Mouse (Mus musculus) cerebellum, adult 18-20 months (tissue): ENCODE measurements around the gene P2ry2.

Experiments
- DNase-seq, 2 experiments: peaks; one replicate each; pipeline ENCODE4 v3.0.0; 2021

Gene P2ry2

DNA sequence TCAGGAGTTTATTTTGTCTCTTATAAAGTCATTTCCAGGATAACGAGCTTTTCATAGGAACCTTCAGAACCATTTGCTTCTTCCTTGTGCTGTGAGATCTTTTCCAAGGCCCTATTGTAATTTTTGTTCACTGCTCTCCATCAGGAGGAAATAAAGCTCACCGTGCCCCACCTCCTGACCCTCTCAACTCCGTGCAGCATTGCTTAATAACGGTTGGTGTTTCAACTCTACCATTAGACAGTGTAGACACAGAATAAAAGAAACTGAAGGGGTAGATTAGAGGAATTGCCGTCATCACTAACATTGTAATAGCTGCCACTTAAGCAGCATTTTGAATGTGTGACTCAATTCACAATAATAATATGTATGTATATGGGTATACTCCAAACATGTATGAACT is 14.2 kb upstream of the P2ry2 start:
- no peak for DNase-seq

DNA sequence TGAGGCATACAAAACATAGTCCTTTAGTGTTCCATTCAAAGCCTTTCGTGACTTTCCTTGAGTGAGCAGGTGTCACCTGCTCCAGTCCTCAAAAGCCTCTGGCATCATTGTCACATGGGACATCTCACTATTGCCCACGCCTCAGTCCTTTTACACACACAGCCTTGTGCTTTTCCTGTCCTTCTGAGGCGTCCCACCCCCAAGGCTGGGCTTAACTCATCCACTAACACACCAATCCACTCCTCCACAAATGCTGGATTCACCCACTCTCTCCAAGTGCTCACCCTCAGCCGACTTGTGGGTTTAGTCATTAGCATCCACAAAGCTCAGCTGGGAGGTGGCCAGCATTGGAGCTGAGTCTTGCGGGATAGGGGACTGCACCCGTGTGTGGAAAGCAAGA is 4.8 kb upstream of the P2ry2 start:
- no peak for DNase-seq

DNA sequence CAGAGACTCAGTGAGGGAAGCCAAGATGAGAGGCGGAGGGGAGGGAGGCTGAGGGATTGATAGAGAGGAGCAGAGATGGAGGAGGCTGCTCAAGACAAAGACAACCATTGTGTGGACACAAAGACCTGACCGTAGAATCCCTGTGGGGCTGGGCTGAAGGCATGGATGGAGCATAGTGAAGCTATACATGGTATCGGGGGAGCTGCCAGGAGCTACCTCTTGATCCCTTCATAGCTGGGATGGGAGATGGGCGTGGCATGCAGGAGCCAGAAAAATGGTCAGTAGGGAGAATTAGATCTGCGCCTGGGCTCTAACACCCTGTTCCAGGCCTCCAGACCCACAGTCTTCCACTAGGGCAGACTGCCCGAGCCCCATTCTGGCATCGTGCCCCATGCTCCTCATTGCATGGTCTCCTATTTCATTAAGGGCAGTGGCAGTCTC is 4.4 kb upstream of the P2ry2 start:
- DNase-seq, result no peak

DNA sequence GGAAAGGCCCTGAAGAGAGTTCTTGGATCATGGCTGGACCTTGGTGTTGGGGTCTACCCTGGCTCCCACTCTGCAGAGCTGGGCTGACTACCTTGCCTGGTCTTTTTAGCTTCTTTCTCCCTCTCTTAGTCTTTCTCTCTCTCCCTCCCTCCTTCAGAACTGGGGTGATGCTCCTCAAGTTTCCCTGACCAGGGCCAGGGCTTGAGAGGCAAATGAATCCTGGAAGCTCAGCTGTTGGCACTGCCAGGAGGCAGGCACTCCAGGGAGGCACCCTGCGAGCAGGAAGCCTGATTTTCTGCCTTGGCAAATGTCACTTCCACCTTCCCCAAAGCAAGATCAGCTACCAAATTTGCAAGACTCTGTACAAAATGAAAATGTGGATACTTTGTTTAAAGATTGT is 2.3 kb upstream of the P2ry2 start:
- no peak for DNase-seq

DNA sequence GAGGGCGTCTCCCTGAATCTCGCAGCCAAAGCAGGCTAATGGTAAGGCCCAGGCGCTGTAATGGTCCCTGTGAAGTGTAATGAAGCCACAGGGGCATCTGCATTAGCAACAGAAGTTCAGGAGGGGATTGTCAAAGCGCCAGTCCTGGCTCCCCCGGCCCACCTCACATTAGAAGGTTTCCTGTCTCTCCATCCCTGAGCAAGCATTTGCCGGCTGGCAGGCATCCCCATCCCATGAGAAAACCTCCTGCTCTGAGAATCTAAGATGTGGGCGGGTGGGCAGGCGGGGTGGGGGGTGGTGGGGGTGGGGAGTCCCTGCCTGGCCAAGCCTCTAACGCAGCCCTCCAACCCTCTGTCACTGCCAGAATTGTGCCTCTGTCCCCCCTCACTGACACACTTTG is 1.4 kb upstream of the P2ry2 start:
- DNase-seq, result no peak

DNA sequence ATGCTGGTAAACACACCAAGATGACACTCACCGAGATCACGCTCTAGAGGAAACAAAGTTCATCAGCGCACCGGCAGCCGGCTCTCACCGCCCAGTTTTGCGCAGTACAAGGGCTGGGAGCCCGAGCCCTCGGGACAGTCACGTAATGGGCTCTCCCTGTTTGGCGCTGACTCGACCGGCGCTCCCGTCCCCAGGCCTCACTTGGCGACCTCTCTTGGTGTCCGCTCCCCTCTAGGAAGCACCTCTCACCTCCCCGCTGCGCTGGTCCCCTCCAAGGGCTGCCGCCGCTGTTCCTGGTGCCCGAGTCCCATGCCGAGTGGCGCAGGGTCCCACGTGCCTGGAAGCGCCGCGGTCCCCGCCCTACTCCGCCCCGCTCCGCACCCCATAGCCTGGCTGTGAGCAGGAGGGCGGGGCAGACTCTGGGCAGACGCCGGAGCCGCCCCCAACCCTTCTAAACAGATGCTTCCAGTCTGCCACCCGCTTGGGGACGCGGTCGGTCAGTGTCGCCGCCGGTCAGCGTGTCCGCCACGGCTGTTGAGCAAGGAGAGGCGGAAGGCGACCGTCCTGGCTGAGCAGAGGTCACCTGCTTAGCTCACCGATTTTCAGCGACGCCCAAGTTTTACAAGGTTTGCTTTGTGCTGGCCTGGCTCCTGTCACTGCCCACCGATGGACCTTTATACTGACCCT is 842 bp downstream of the P2ry2 start:
- DNase-seq, result peak in 1 of 2 experiments; percentile 10

DNA sequence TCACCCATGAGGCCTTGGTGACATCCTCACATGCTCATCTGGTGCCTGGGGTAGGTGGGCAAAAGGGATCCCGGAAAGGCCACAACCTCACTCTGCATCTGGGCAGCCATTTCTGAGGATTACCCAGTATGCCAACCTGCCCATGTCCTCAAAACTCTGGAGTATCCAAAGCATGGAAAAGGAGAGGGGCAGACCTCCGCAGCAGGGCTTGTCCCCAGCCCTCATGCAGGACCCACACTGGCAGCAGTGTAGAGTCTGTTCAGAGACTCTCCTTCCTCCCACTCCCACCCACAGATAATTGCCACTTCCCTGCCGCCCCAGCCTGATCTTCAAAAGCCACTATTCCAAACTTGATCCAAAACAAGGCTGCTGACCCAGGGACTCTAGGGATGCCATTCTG is 1.9 kb downstream of the P2ry2 start:
- no peak for DNase-seq

DNA sequence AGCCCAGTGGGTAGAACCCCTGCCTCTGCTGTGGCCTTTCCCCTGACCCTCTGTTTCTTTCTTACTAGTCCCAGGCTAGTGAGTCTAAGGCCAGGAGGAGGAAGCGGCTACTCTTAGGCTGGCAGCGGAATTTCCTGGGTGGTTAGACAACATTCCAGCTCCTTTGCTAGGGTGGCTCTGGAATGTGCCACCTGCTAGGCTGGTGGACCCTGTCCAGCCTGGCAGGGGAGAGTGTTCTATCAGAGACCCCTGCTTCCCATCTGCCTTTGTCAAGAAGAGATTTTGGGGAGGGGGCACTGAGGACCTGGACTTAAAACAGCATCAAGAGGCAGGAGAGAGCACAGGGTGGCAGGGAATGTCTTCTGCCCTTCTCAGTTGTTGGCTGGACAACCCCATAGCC is 6.5 kb downstream of the P2ry2 start:
- DNase-seq, result no peak

DNA sequence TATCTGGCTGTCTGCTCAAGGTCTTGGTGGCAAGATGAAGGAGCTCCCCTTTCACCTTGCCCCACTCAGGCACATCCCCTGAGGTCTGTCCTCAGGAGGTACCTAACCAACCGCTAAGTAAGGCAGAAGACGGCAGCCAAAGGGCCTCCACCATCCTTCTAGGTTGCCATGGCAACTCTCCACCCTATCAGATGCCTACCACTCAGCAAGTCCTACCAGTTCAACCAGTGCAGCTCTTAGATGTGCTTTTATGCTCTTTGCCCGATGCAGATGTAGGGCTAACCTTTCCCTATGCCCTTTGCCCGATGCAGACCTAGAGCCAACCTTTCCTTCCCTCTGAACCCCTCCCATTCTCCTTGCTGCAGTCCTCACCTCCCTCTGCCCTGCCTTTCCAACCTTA is 7.5 kb downstream of the P2ry2 start:
- no peak for DNase-seq

DNA sequence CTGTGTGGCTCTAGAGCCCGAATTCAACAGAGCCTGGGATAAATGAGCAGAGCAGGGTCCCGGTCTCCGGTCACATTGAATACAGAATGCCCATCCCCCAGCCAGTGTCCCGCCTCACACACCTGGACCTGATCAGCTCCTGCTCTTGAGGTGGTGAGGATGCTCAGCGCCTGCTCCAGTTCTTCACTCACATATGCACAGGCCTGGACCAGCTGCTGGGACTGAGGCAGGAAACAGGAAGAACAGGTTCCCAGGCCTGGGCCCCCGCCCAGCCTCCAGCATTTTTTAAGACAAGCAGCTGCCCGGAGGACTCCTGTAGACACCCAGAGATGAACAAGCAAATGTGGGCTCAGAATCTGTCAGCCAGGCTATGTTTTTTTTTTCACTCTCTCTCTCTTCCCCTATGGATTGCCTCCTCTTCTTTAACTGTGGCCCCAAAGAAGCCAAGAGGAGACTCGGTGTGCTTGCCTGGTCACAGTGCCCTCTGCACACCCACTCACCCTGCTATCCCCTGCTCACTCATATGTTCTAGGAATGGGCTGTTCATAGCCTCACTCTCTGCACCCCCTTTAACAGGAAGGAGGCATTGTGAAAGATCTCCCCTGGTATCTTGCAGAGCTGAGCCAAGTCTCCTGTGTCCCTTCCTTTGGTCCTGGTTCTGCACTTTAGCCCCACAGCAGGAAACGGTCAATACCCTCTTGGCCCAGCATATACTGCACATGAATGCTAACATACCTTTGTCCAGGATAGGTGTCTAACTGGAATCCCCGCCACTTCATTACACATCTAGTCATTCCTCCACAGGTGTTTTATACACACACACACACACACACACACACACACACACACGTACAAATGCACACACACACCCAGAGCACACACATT is 9.0 kb downstream of the P2ry2 start:
- no peak for DNase-seq

DNA sequence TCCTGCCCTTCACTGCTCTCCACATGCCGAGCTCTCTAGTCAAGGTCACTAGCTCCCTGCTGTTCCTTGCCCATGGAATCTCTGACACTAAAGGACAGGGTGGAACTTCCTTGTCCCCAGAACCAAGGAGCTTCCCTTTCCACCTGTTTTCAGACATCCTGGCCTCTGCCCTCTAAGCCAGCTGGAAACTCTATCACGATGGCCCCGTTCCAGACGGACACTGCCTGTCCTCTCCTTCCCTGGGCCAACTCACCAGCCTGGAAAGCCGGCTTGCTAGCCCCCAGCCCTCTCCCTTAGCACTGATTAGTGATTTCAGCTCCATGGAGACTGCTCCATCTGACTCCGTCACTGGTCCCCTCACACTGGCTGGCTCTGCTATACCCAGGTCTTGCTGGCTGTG is 10.4 kb downstream of the P2ry2 start:
- DNase-seq, result no peak

DNA sequence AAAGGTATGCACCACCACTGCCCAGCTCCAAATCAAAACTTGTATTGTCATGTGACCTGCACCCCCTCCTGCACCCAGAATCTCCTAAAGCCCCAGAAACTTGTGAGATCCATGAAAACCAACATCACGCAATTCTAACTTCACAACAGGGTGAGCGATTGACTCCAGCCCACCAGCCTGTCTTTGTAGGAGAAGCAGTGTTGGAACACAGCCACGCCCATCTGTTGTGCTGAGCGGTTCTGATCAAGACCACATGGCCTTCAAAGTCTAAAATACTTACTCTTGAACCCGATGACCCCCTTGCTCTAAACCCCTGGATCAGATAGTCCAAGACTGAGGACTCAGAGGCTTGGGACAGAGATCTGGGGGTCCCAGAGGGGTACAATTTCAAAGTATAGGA is 13.0 kb downstream of the P2ry2 start:
- DNase-seq, result no peak

DNA sequence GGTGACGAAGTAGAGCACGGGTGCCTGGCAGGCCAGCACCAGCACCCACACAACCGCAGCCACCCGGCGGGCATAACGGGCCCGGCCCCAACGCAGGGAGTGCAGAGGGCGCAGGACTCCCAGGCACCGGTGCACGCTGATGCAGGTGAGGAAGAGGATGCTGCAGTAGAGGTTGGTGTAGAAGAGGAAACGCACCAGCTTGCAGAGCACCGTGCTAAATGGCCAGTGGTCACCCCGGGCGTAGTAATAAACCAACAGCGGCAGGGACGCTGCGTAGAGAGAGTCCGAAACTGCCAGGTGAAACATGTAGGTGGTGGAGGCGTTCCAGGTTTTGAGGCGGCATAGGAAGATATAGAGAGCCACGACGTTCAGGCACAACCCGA is 14.1 kb downstream of the P2ry2 start:
- no peak for DNase-seq

DNA sequence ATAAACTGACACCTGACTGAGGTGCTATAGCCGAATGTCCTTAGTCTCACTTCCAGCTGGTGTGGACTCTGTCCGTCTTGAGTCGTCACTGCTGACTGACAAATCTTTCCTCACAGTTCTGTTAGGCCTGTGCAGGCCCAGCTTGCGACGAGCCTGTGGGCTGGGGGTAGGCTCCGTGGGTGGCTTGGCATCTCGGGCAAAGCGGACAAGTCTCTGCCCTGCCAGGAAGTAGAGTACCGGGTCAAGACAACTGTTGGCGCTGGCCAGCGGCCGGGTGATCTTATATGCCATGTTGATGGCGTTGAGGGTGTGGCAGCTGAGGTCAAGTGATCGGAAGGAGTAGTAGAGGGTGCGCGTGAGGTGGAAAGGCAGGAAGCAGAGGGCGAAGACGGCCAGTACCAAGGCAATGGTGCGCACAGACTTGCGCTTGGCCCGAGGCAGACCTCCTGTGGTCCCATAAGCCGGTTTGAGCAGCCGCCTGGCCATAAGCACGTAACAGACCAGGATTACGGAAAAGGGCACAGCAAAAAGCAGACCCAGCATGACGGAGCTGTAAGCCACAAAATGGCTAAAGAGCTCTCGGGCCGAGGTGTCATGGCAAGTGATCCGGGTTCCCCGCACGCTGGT is 14.6 kb downstream of the P2ry2 start:
- peak in 1 of 2 experiments; percentile 10 for DNase-seq

DNA sequence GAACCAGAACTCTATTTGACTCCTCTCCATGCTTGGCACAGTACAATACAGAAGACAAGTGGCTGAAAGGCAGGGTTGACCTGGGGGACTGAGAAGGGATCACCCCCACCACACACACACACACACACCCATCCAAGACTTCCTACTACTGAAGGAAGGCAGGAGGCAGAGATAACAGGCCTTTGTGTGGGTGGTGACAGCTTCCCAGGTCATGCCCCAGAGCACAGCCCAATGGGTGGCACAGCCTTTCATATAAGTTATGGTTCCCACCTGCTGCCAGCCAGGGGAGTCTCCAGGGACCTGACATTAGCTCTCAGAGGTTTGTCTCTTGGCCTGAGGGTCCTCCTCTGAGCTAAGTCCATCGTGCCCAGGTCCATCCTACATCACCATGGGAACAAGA is 15.5 kb downstream of the P2ry2 start:
- no peak for DNase-seq

DNA sequence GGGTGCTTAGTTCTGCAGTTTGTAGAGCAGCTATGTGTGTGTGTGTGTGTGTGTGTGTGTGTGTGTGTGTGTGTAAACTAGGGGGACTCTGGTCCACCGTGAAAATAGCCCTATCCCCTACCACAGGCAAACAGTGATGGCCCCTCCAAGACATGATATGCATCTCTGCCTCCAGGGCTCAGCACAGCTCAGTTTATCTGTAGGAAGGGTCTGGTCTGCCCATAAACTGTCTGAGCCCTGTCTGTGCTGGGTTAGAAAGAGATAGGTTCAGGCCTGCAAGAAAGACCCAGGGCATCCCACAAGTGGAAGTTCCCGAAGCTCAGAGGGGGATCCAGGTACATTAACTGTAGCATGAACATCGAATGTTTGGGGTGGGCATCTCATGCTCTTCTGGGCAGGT is 16.7 kb downstream of the P2ry2 start:
- DNase-seq, result no peak

DNA sequence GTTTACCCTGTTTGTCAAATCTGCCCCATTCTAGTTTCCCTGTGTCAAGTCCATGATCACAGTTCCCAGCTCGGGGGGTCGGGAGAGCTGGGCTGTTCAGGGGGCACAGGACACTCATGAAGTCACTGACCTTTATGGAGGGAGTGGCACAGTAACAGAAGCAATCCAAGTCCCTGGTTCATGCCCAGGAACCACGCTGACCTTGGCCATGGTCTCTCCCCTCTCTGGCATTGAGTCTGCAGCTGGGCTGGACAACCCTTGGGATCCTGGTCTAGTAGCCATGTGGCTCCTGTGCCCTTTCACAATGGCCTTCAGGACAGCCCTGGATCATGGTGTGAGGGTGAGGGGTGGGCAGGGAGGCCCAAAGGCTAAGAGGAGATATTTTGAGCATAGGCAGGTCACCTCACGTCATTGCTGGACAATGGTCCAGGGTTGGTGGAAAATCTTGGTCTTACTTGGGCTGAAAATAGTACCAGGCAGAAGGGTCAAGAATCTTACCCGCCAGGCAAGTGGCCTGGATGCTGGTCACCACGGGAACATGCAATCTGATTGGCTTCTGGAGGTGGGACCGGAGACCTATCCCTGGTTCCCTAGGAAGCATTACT is 17.3 kb downstream of the P2ry2 start:
- no peak for DNase-seq

DNA sequence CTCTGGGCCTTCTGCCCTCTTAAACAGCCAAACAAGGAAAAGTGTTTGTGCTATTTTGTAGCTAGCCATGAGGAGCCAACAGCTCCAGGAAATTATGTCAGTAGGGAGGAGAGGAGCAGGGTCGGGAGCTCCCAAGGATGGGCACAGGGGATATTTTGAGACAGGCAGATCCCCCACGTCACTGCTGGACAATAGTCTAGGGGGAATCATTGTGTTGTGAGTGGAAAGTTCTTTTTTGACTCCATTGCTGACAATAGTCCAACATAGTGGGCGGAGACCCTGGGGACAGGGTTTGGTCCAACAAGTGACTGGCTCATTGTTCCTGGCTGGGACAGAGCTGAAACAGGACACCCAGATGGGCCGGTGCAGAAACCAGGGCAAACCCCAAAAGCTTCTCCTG is 19.5 kb downstream of the P2ry2 start:
- DNase-seq, result no peak

DNA sequence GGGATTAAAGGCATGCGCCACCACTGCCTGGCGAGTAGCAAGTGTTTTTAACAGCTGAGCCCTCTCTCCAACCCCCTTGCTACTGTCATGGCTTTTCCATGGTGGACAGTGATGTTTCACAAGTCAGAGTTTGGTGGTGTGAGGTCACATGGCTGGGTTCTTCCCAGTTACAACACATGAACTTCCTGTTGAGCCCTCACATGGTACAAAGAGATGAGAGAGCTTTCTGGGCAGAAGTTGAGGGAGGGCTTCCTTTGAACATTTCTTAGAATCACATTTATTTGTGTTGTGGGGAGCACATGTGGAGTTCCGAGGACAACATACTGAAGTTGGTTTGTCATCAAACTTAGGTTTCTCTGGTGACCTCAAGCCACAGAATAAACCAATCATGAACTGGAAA is 20.7 kb downstream of the P2ry2 start:
- no peak for DNase-seq

DNA sequence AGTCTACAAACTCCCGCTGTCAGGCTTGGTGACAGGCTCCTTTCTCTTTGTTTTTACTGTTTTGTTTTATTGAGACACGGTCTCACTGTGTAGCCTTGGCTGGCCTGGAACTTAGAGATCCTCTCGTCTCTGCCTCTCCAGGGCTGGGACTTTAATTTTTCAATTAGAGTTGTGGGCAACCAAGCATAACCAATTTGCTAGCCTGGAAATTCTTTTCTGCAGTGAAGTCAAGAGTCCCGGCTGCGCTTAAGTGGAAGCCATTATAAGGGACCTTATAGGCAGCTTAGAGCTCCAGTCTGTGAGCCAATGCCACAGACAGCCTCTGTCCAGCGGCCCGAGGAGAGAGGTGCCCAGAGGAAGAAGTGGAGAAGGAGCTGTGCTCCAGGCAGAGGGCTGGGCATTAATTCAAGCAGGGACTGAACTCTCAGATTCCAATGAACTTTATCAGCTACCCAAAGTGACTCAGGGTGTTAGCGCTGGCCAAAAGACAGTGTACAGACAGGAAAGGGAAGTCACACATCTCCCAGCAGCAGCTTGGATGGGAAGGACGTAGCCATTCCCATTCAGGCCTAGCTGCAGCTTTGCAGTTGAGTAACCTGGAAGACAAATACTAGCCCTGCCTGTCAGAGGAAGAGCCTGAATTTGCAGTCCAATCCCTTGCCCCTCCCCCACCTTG is 21.9 kb downstream of the P2ry2 start:
- DNase-seq, result no peak

DNA sequence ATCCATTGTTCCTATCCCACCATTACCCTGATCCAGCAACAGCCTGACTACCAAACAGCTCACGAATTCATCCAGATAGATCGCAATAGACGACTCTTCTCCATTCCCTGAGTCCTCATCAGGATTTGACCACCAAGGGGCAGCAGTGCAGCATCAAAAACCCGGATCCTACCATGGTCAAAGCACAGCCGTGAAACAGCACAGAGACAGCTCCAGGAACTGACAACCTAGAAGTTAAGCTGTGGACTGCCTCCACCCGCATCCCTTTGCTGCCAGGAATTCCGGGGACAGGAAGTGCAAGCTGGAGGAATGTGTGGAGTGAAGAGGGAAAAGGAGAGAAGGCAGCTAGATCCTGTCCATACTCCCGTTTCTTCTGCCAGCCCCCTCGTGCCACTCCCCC is 24.6 kb downstream of the P2ry2 start:
- peak; percentile 35 to 44 for DNase-seq

DNA sequence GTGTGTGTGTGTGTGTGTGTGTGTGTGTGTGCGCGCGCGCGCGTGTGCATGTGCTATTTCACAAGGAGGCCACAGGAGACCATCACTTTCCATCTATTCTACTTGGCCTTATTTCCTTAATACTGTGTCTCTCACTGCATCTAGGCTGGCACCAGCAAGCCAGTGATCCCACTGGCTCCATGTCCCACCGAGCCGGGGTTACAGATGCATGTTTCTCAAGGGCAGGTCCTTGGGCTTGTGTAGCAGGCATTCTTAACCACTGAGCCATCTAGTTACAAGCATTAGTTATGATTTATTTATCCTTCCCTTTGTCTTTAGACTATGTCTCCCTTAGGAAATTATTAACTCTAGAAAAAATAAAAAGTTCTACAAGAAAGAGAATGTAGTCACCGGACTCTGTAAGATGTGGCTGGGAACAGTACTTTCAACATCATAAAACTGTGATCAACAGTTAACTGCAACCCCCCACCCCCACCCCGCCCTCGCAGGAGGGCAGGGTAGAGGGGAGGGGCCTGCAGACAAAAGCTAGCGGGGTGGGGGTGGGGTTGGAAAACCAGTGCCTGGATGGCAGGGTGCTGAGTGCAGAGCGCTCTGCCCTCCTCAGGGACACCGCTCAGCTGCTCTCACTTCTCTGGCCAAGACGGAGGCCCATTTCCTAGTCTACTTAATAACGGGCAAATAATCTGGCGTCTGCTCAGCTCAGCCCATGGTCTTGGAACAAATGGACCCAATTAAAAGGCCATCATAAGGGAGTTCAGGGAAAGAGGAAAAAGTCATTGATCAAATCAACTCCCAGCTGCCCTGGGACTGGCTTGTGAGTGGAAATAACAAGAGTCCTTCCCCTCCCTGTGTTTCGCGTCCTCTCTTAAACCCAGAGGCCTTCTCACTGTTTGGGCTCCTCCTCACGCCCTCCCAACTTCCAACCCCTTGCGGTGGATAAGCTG is 27.9 kb downstream of the P2ry2 start:
- DNase-seq, result no peak
